Mouse (Mus musculus) limb, embryonic 14.5 days (tissue): ENCODE data around the gene Tchp. TPM values are rescaled to one million over a fixed set of nuclear protein-coding genes. Genes with fewer than 3 reads are reported as not detected.
A peak's percentile ranks its signal among the peaks of the same experiment; 100 is the strongest.

Source experiments
- ATAC-seq: fragments of 200-750 bp; cut with Nextera tagmentation; 2 replicates; pipeline ENCODE4 v1.8.0; 2017; ENCODE audit warnings: low read depth, moderate number of reproducible peaks, moderate TSS enrichment; ENCODE audit not compliant: low FRiP score
- DNase-seq: peaks from one replicate; pipeline ENCODE4 v3.0.0-alpha.2; 2015; ENCODE audit warnings: low spot score
- H3K27ac ChIP-seq: fragments of 300-500 bp; sonication (generic); replicated peaks from 2 replicates; pipeline ENCODE4 v1.5.1; 2014; ENCODE audit warnings: low read depth, mild to moderate bottlenecking, low read length, moderate library complexity, mixed read lengths
- H3K27me3 ChIP-seq: fragments of 300-500 bp; sonication (generic); 2 replicates; pipeline ENCODE4 v1.6.1; 2014; ENCODE audit warnings: low read length, mixed read lengths; ENCODE audit not compliant: control insufficient read depth, insufficient read depth
- H3K36me3 ChIP-seq: fragments of 300-500 bp; sonication (generic); 2 replicates; pipeline ENCODE4 v1.6.1; 2014; ENCODE audit warnings: mild to moderate bottlenecking, low read length, moderate library complexity, mixed read lengths; ENCODE audit not compliant: control insufficient read depth, insufficient read depth
- H3K4me1 ChIP-seq: fragments of 300-500 bp; sonication (generic); 2 replicates; pipeline ENCODE4 v1.6.1; 2014; ENCODE audit warnings: antibody characterized with exemption, low read length, mixed read lengths; ENCODE audit not compliant: control insufficient read depth, insufficient read depth
- H3K4me2 ChIP-seq: fragments of 300-500 bp; sonication (generic); replicated peaks from 2 replicates; pipeline ENCODE4 v1.6.1; 2014; ENCODE audit warnings: low read depth, mild to moderate bottlenecking, low read length, moderate library complexity; ENCODE audit not compliant: severe bottlenecking
- H3K4me3 ChIP-seq: fragments of 300-500 bp; sonication (generic); replicated peaks from 2 replicates; pipeline ENCODE4 v1.5.1; 2014; ENCODE audit warnings: low read length
- H3K9ac ChIP-seq: fragments of 300-500 bp; sonication (generic); 2 replicates; pipeline ENCODE4 v1.6.1; 2014; ENCODE audit warnings: mild to moderate bottlenecking, low read depth, low read length, moderate library complexity; ENCODE audit not compliant: severe bottlenecking
- H3K9me3 ChIP-seq: fragments of 300-500 bp; sonication (generic); 2 replicates; pipeline ENCODE4 v1.6.1; 2016; ENCODE audit warnings: low read length; ENCODE audit not compliant: control insufficient read depth
- POLR2A ChIP-seq: fragments of 200-500 bp; IDR thresholded peaks from 2 replicates; pipeline ENCODE4 v1.8.0; 2012; ENCODE audit warnings: inconsistent platforms, mild to moderate bottlenecking, moderate library complexity, borderline replicate concordance; ENCODE audit not compliant: insufficient read depth, insufficient read length; ENCODE audit errors: extremely low read depth
- WGBS: fragments of 180-500 bp; shearing (Covaris S2); extraction: QIAGEN DNeasy Blood & Tissue Kit; methylation state at CpG from one replicate; pipeline ENCODE4 v1.1.7; 2014; 5-methylcytosine and 5-hydroxymethylcytosine counted together
- polyA plus RNA-seq, 2 experiments: library from polyadenylated mRNA; depleted of rRNA in 1 of 2; stranded (reverse) in 1 of 2; unstranded in 1 of 2; fragments of >200 nt; fragmentation: Nextera tagmentation in 1 of 2; extraction: Ambion mirVana in 1 of 2; gene quantifications; 2 replicates each; pipeline versions ENCODE4 v1.2.1 to v1.2.3; 2012 to 2014

The Tchp gene
- polyA plus RNA-seq, 2 experiments, result 10.7 to 33.6 TPM

GRCm38 (mm10) chr5:114687901-114688300 lies 19.7 kb upstream of the Tchp start:
- Histone ChIP-seq H3K4me1 (peaks cover 5% of the 10 kb centered on the region; the same call in 1 of the 2 replicates), H3K36me3 (no peaks in the 10 kb centered on the region), H3K4me3 (no peak overlapping the region), H3K9me3 (no peaks in the 10 kb centered on the region), H3K4me2 (no peak overlapping the region), H3K9ac (no peak overlapping the region), H3K27me3 (no peaks in the 10 kb centered on the region), H3K27ac (no peak overlapping the region)
- DNase-seq (no peak), ATAC-seq (no peak)
- no peak for TF ChIP-seq POLR2A

GRCm38 (mm10) chr5:114688703-114689102 lies 18.9 kb upstream of the Tchp start:
- H3K9me3 ChIP-seq, result no peaks in the 10 kb centered on the region
- H3K27me3 ChIP-seq, result no peaks in the 10 kb centered on the region
- no peak overlapping the region for H3K9ac ChIP-seq
- DNase-seq (no peak), ATAC-seq (no peak)
- H3K36me3 ChIP-seq, result no peaks in the 10 kb centered on the region
- no peak for TF ChIP-seq POLR2A
- H3K4me2 ChIP-seq, result no peak overlapping the region
- 90% methylated on average over 13 of the region's 13 CpGs for WGBS
- no peak overlapping the region for H3K4me3 ChIP-seq
- peaks cover 5% of the 10 kb centered on the region; the same call in 1 of the 2 replicates for H3K4me1 ChIP-seq
- H3K27ac ChIP-seq, result no peak overlapping the region

- H3K9me3 ChIP-seq, result no peaks in the 10 kb centered on the region
- no peak for TF ChIP-seq POLR2A
- H3K4me3 ChIP-seq, result peak overlapping the region; percentile 75
- H3K4me2 ChIP-seq, result peak overlapping the region; percentile 87
- no peak for DNase-seq
- no peak overlapping the region for H3K27ac ChIP-seq
- no peak for ATAC-seq
- H3K4me1 ChIP-seq, result peaks cover 5% of the 10 kb centered on the region; the same call in 1 of the 2 replicates
- H3K27me3 ChIP-seq, result no peaks in the 10 kb centered on the region
- H3K36me3 ChIP-seq, result no peaks in the 10 kb centered on the region
- WGBS, result 20% methylated on average over 16 of the region's 16 CpGs
- peak overlapping the region; percentile 80 for H3K9ac ChIP-seq
These were observed 17.7 kb upstream of the Tchp start for GRCm38 (mm10) chr5:114689700-114690366.

- ATAC-seq (peak; percentile 97), DNase-seq (peak; percentile 95)
- H3K4me2 ChIP-seq, result peak within 1 kb of the TSS; percentile 87
- H3K27me3 ChIP-seq, result no peaks in the 10 kb centered on the region
- H3K4me3 ChIP-seq, result peak within 1 kb of the TSS; percentile 75
- H3K9me3 ChIP-seq, result no peaks in the 10 kb centered on the region
- H3K27ac ChIP-seq, result no peak within 1 kb of the TSS
- peaks cover 5% of the 10 kb centered on the region; the same call in 1 of the 2 replicates for H3K4me1 ChIP-seq
- H3K9ac ChIP-seq, result peak within 1 kb of the TSS; percentile 80
- 8% methylated on average over 38 of the region's 75 CpGs for WGBS
- 0 out of 2 replicates have a peak, but pooled peaks have one; percentile 38 for TF ChIP-seq POLR2A
- no peaks in the 10 kb centered on the region for H3K36me3 ChIP-seq
These were observed 16.7 kb upstream of the Tchp start, which contains the start of gene Gltp for GRCm38 (mm10) chr5:114690633-114691567. Gltp (minus strand) TSS chr5:114690984.

- Histone ChIP-seq H3K9me3 (no peaks in the 10 kb centered on the region), H3K4me1 (no peaks in the 10 kb centered on the region), H3K9ac (no peak overlapping the region), H3K4me3 (no peak overlapping the region), H3K4me2 (no peak overlapping the region), H3K27me3 (no peaks in the 10 kb centered on the region), H3K36me3 (no peaks in the 10 kb centered on the region), H3K27ac (no peak overlapping the region)
- TF ChIP-seq POLR2A, result no peak
- 72% methylated on average over 5 of the region's 5 CpGs for WGBS
- ATAC-seq, result no peak
- DNase-seq, result no peak
These were observed 11.8 kb upstream of the Tchp start for GRCm38 (mm10) chr5:114695775-114696174.
